Mouse (Mus musculus) lung, adult 10 weeks (tissue): Measurements from ENCODE around the gene Emc6. TPM values are rescaled to one million over a fixed set of nuclear protein-coding genes. Genes with fewer than 3 reads are reported as not detected.

ENCODE experiments used
- polyA plus RNA-seq: library from polyadenylated mRNA; stranded (reverse); fragments of 350-450 nt; fragmentation: Illumina TruSeq; extraction: RNeasy Lipid Tissue Mini Kit (QIAGEN cat#74804); gene quantifications from one replicate; pipeline ENCODE4 v1.2.3, GENCODE M21; 2014; ENCODE audit warnings: low read depth, low replicate concordance; ENCODE audit not compliant: insufficient read depth

Gene Emc6
- 70.2 TPM for polyA plus RNA-seq

DNA sequence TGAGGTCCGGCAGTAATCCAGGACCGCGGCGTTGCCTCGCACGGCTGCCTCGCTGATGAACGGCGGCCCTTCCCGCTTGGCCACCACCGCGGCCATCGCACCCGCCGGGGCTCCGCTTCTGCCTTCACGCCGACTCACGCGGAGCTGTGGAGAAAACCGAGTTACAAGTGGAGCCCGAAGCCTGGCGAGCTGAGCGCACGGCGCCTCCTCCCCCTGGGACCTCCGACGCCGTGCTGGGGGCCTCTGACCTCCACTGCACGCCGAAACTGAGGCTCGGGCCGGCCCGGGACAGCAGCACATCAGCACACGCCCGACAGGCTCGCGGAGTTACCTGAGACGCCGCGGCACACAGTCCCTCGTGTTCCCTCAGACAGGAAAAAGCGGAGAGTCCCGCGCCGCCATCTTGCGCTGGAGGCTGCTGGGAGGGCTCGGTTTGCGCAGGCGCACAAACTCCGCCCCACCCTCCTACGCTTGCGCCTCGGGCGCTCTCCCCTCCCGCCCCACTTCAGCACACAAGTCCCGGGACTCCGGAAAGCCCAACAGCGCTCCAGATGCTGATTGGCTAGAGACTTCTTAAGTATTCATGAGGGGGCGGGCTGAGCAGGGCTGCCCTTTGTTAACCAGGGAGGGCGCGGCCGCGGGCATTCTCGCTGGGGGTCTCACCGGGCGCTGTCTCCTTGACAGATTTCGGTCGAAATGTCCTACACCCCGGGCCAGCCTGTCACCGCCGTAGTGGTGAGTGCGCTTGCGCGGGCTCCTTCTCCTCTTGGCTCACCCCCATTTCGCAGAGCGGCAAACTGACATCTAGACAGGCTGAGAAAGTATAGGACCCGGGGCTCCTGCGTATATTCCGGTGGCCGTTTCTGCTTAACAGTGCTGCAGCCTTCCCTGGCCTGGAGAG is at the start of gene Emc6, which contains the start of gene Tax1bp3:
TSS of gene Emc6 (minus strand) at position 430 of the 901 bp plus-strand sequence.
TSS of gene Tax1bp3 (plus strand) at position 476 of the 901 bp plus-strand sequence.

DNA sequence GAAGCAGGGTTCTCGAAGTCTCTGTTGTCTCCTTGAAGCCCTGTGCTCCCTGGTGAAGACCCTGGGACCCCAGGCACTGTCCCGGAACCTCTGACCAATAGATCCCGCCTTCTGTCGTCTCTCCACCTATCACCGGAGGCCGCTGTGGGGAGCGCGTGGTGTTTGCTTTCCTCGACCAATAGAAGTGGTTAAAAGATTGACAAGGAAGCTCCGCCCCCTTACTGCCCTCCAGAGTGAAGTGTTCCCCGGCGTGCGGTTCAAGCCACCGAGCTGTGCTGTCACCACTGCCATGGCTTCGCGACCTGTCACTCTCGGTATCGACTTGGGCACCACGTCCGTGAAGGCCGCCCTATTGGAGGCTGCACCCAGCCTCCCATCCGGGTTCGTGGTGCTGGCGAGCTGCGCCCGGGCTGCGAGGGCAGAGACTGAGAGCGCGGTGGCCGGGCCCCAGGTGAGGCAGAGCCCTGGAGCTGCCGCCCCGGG is 22.4 kb upstream of the Emc6 start, which contains the start of gene Shpk:
TSS of gene Shpk (plus strand) at position 231 of the 483 bp plus-strand sequence.

DNA sequence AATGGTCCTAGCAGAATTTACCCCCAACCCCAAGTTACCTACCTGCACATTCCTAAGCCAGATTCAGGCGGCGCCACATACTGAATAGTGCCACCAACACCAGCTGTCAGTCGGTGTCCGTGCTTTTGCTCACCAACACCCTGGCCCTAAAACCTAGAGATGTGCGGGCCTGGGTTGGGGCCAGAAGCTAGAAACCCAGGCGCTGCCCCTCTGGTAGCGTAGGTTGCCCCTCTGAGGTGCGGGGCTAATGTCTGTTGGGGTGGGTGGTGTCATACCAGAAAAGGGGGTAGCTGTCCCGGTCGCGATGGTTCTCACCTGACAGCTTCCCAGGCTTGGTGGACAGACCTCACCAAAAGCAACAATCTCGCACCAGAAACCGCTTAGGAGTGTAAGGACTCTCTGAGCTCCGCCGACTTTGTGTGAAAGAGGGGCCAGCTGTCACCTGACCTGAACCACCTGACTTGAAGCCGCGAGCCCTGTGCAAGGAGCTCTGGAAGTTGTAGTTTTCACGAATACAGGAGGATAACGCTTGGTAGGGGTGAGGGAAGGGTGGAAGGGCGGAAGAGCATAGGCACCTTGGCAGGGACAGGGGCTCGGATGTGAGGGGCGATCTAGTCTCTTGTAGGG is 21.9 kb upstream of the Emc6 start, which contains the start of gene Ctns:
TSS of gene Ctns (minus strand) at position 440 of the 627 bp plus-strand sequence.

DNA sequence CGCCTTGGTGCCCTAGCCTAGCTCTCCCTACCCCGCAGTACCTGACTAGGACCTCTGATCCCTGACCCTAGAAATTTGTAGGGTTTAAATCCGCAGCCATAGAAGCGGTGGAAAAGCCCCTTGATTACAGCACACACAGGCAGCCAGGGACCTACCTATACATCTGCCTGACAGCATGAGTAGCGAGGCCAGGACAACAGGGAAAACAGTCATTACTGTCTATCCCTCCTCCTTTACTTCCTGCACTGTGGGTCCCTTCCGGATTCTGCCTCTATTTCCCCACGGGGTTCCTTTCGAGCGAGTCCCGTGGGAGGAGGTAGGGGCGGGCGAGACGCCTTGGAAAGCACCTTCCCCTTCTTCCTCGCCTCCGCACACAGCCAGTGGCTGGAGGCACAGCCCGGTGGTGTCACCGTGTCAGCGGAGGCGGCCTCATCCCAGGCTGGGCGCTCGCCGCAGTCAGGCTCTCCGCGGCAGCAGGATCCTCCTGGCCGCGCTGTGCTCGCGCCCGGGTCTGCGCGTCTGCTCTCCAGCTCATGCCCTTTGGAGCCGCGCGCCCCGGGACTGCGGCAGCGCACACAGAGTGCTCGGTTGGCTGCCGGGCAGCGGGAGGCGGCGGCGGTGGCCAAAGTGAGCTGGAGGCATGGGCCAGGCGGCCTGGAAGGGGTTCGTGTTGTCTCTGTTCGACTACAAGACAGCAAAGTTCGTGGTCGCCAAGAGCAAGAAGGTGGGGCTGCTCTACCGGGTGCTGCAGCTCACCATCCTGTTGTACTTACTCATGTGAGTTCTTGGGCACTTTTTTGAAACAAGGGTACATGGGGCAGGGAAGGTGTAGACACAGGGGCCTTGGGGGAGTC is 16.7 kb downstream of the Emc6 start, which contains the start of gene P2rx5:
TSS of gene P2rx5 (plus strand) at position 465 of the 854 bp plus-strand sequence.

GRCm38 (mm10) chr11:73137591-73138501 is 39.0 kb downstream of the Emc6 start, which contains the start of gene Haspin:
TSS of gene Haspin (minus strand) at chr11:73138294.

Other genes with a start within 250 kb of the Emc6 start
- 58.2 TPM for gene Atp2a3, start 215.9 kb downstream of the Emc6 start, polyA plus RNA-seq
- 2.5 TPM for gene P2rx1, start 177.9 kb downstream of the Emc6 start, polyA plus RNA-seq
- 4.1 TPM for gene Camkk1, start 158.0 kb downstream of the Emc6 start, polyA plus RNA-seq
- 3.0 TPM for gene Ncbp3, start 129.3 kb downstream of the Emc6 start, polyA plus RNA-seq
- gene Itgae, start 86.5 kb downstream of the Emc6 start, polyA plus RNA-seq: 1.3 TPM
- 0.49 TPM for gene Haspin, start 38.7 kb downstream of the Emc6 start, polyA plus RNA-seq
- gene P2rx5, start 16.6 kb downstream of the Emc6 start, polyA plus RNA-seq: 3.9 TPM
- gene Tax1bp3, start within 50 bp of the Emc6 start, polyA plus RNA-seq: 108 TPM
- gene Ctns, start 22.0 kb upstream of the Emc6 start, polyA plus RNA-seq: 7.2 TPM
- gene Shpk, start 22.4 kb upstream of the Emc6 start, polyA plus RNA-seq: 2.0 TPM
- gene Trpv1, start 57.3 kb upstream of the Emc6 start, polyA plus RNA-seq: 0.17 TPM
- 0.03 TPM for gene Trpv3, start 90.4 kb upstream of the Emc6 start, polyA plus RNA-seq
- 6.8 TPM for gene Aspa, start 152.6 kb upstream of the Emc6 start, polyA plus RNA-seq
- not detected for gene Gm49340, start 152.7 kb upstream of the Emc6 start, polyA plus RNA-seq
- 0.19 TPM for gene Spata22, start 152.7 kb upstream of the Emc6 start, polyA plus RNA-seq
- gene Olfr20, start 173.7 kb upstream of the Emc6 start, polyA plus RNA-seq: not detected
- not detected for gene Olfr376, start 194.2 kb upstream of the Emc6 start, polyA plus RNA-seq
- not detected for gene Olfr1, start 222.6 kb upstream of the Emc6 start, polyA plus RNA-seq